Mouse (Mus musculus): ENCODE measurements at regions not wholly inside any gene's neighbourhood (a gene's known extent, or its start where the extent isn't known, plus 50 kb on each side); places are given as distances from the start of the nearest gene placed in this dataset.

DNA sequence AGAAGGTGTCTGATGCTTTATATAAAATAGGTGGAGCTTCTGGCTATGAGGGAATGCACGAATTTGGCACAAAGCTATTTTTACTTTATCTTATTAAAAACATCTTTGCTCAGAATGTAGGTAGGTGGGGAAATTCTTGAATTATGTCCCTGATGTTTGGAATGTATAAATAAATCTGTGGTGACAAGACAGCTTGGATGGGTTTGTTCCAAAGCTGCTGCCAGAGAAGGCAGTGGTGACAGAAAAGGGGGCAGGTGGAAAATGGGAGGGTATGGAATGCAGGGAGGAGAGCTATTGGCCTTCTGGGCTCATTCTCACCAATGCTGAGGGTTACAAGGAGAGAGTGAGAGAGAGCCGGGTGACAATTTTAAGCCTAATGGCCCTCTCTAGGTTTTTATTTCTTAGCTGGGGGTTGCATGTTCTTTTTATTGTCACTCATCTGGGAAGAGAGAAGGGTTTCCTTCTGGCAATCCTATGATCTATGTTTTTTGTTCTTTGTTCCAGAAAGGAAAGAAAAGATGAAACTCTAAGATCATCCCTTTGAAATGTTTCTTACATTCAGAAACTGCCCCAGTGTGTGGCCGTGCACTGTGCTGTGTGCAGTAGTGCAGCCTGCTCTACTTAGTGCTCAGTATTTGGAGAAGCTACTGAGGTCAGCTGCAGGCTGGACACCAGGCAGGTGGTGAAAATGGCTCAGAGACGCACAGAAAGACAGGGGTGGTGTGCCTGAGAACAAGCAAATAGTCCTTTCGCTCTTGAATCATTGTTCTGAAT lies 205.2 kb upstream of the Fam92a start:
- ATAC-seq, result no peak

DNA sequence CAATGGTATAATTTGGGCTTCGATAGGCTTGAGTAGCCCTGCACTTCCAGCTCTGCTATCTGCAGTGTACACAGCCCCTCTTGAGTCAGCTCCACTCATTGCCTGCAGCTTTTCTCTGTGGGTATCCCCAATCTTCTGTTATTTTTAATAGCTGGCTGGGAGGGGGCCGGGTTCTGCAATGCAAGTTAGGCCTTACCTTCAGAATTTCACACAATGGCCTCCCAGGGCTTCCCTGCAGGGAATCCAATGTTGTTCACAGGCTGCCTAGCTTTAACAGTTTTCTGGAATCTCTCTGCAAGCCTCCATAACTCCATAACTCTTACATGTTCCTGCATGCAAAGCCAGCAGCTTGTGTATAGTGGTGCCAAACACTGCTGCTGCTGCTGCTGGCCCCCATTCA lies 197.7 kb upstream of the Fam92a start:
- ATAC-seq, result no peak

DNA sequence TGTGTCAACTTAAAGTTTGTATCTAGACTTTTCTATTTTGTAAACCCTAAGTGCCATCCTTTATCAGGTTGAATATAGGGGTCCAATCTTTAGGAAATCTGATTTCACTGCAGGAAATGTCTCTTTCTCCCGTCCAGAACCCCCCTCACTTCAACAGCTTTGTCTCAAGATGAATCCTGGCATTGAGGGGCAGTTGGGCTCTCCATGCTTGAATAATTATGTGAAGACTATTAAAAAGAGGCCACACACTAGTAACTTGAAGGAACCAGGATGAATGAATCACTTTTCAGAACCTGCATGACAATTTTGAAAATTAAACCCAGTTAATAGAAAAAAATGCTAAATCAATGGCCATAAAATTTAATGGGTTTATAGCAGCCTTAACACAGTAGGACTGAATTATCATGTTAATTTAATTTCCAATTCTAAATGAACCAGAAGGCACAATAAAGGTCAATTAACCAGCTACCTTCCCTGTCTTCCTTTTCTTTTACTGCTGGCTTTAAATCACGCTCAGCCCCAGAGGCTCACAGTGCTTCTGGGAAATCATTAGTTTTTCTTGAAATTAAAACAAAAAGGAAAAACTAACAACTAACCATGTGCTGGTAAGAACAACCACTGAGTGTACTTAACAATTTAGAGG lies 185.3 kb upstream of the Fam92a start:
- ATAC-seq, result no peak

DNA sequence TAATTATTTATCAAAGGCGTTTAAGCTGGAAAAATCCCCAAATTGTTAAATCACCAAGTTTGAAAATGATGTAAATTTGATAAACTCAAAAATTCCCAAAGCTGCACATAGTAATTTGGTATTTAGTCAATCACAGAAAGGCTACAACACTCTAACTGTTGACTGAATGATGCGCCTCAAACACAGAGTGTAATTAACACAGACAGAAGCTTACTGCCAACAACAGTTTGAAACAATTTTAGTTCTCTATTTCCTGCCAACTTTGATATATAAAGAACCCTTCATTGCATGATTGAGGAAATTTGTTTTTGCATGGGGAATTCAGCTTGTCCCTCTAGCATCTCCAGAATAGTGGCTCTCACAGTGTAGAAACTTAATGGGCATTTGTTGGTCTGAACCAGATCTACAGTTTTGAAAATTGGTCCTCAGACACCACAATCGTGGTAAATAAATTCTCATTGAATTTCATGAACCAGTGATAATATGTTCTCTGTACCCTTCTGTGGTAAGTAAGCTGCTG lies 181.6 kb upstream of the Fam92a start:
- ATAC-seq, result no peak

DNA sequence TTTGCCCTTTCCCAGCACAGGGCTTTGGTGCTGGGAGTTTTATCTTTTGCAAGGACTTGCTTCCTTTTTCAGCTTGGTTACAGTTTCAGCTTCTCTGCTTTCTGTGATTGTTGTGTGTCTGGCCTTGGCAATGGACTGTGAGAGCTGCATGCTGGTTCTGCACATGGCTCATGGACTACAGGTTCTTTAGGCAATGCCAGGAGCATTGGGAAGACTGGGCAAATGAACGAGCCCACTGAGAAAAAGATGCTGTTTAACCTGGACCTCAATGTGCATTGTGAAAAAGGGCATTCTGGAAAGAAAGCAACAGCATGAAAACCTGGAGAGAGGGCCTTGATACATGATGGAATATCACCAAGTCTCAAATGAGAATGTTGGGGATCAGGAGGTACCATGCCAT lies 167.4 kb upstream of the Fam92a start:
- no peak for ATAC-seq

DNA sequence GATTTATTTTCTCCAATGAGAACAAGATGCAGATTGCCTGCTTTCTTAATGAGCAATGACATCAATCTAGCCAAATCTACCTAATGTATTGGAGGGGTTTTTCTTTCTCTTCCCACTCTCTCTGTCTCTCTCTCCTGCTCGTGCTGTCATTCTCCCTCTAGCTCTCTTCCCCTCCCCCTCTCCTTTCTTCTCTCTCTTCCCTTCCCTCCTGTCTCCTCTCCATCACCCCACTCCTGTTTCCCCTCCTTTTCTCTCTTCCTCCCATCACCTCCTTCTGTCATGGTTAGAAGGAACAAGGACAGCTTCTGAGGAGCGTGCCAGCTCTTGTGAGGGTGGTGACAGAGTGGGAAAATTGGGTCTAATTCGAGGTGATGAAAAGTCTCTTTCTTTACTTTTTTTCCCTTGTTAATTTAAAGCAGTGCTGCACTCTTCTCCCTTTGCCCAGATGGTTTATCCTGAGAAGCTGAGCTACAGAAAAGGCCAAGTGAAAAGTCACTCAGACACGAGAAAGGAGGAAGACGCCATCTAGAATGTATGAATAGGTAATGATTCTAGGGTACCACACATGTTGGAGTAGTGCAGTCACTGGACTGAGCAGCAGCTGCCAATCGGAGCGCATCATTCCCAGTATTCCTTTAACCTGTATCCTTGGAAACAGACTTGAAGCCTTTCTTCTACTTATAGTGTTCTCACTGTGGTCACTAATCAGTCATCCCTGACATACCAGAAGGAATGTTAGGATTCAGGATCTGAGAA lies 163.2 kb upstream of the Fam92a start:
- no peak for ATAC-seq

DNA sequence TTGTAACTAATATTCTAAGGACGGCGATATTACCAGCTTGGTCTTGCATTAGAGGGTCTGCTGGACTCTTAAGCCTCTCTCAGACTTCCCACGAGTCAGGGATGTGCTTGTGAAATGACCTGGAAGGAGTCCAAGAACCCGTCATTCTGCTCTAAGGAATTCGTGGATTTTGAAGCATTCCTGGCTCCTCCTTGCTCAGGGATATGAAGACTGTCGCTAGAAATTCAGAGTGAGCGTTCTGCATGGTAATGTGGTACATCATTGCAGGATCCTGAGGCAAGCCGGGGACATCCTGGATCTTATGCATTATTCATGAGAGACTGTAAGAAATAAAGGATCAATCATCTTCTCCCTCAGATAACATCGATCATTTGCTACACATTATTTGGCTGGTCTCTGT lies 162.6 kb upstream of the Fam92a start:
- no peak for ATAC-seq

DNA sequence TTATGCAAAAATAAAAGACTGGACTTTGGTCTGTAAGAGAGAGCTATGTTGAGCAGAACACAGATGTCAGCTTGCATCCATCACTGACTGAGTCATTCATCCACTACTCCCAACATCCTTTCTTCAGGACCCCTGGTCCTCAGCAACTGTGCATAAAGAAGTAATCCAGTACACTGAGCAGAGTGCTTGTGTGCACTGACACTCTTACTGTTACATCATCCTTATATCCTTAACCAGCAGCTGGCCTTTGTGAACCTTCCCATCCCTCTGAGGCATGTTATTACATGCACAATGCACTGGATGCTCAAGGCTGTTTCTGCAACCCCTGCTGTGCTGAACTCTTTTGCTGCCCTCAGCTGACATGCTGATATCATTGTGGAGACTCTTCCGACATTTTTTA lies 144.2 kb upstream of the Fam92a start:
- no peak for ATAC-seq

DNA sequence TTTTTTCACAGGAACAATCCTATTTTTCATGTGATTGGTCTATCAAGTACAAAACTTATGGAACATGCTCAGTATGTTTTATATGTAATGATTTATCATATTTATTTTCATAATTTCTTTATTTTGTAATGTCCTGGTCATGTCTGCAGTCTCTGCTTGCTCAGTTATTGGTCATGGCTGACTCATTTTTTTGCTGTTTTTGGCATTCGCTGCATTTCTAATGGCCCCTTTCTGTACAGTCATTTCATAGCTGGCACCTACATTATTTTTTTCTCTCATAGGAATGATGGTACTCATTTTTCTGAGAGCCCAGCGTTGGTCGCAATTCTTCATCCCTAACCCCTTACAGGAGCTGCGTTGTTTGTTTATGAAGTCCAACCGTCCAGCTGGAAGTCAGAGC lies 136.5 kb upstream of the Fam92a start:
- ATAC-seq, result no peak

DNA sequence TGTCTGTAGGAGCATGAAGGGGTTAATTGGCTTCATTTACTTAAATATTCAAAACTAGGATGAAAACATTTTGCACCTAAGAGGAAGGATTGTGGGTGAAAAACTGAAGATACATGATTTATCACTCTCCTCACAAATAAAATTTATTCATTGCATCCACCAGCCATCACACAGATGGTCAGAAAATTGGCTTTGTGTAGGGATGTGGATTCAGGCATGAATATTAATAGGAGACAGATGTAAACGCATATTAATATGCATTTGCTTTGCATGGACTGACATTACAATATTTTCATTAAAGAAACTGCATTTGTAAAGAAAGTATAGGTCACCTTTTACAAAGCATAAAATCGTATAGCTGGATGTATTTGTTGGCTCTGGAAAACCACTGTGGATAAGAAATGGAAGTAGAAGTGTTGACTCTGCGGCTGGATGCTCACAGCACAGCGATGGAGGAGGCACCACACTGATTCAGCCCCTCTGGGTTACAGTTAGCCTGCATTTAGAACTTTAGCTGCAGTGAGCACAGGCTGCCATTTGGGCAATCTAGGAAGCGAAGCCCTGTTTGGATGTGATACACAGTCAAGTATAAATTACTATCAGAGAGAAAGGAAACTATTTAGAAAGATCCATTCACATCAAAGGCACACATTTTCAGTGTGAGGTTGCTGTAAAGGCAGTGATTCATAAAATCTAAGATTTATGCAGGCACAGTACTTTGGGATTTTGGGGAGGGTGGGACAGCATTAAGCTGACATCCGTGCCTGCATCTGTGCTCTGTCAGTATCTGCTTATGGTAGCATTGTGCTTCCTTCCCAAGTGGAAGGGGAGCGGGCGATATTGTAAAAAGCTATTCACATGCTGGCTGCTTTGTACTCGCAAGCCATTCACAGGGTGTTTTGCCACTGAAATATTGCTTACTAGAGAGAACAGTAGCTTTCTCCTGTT lies 135.1 kb upstream of the Fam92a start:
- no peak for ATAC-seq

DNA sequence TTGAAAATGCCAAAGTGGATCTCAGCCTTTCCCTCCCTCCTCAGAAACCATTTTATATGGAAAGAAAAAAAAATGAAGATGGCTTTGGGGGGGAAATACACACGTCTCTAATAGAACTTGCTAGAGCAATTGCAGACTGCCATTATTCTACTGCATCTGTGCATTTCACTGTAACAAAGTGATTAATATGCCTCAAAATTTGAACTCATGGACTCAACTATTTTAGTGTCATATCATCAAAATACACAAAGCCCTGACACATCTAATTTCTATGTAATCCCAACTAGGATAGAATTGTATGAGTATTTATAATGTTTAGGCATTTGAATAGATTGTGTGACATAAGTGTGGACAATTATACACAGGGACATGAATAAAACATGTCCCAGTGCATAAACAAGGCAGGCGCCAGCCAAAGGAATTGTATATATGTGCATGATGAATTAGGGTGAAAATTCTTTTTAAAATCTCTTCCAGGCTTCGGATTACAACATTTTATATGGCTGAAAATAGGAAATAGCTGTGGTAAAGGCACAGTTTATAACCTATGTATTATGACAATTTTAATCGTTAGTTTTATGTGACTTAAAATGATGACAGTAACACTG lies 115.4 kb upstream of the Fam92a start:
- no peak for ATAC-seq

DNA sequence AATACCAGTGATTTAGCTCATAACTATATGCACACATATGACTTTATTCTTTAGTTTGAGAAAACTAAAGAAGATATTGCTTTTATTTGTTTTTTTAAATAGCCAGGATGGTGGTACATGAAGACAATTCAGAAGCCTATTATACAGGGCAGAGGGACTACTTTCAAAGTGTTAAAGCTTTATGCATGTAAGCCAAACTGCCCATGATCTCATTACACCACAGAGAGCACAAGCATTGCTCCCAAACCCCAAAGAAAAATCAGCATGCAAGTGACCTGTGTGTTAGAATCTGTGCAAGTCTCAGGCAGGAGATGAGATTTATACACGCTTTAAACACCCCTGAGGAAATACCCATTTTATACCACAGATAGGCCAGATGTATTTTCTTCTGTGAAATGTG lies 114.6 kb upstream of the Fam92a start:
- ATAC-seq, result no peak

DNA sequence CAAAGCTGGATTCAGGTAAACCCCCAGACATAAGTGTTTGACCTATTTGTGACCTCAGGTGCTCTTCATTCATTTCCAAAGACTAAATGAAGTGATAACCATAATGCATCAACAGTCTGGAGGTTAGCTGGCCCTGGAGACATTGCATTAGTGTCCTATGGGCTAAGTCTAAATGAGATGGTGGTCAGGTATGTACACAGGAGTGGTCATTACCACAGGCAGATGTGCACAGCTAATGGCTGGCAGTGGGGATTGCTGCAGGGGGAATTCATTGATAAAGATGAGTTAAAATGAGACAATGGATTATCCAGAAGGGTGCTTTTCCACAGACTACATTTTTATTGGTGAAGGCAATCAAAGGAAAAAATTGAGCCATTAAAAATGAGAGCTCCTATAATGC lies 114.2 kb upstream of the Fam92a start:
- ATAC-seq, result no peak

DNA sequence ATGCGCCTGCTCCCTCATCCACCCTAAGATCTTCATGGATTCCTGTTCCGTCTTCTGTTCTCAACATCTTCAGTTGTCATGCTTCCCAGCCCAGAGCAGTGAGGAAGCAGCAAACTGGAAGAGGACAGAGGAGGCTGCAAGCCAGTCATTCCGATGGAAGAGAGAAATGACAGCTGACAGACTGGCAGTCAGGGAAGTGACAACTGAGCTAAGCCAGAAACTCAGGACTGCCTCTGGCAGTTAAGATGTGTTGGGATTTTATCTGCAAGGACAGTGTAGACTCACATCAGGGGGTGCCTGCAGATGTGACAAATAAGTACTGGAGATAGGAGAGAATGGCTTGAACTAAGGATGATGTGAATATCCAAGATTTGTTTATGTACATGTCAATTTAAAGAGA lies 106.1 kb upstream of the Fam92a start:
- no peak for ATAC-seq

DNA sequence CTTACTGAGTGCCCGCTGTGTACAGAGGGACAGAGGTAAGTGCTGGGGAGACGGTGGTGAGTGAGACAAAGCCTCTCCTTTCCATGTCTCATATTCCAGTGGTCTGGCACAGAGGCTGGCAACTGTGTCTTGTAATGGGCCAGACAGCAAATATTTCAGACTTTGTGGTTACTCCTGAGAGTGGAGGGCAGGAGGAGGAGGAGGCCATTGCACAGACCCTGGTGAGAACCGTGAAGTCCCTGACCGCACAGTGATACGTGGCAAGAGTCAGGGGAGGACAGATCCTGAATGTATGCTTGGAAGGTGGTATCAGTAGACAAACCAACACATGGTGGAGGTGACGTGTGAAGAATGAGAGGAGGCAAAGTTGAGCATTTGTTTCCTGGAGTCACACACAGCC lies 101.6 kb upstream of the Fam92a start:
- ATAC-seq, result no peak

DNA sequence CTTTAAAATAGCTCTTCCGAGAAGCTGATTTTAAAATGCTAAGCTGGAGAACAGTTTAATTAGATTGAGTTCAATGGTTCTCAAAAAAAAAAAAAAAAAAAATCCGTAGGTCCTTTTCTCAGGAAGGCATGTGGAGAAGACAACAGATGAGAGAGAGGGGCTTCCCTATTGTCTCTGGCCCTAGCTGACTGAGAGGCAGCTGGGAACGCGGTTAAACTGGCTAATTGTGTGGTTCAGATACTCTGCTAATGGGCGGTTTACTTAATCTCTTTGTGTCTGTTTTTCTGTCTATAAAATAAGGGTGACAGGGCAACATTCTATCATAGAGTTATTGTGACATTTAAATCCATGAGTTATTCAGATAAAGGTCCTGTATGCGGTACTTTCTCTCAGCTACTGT lies 101.1 kb upstream of the Fam92a start:
- no peak for ATAC-seq

DNA sequence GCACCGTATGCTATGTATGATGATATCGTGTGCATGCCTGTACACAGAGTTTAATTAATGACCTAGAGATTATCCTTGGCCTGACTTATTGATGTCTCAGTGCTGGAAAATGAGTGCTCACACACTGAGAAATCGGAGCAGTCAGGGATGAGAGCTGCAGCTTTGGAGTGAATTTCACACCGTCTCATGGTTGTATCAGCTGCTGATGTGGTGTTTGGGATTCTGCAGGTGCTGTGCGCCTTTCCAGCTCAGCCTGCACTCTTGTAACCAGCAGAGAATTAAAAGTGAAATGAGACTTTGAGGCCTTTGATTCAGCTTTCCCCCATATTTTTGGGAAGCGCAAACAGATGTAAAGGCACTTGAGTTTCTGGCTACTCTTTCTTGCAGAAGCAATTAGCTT lies 100.6 kb upstream of the Fam92a start:
- ATAC-seq, result no peak

DNA sequence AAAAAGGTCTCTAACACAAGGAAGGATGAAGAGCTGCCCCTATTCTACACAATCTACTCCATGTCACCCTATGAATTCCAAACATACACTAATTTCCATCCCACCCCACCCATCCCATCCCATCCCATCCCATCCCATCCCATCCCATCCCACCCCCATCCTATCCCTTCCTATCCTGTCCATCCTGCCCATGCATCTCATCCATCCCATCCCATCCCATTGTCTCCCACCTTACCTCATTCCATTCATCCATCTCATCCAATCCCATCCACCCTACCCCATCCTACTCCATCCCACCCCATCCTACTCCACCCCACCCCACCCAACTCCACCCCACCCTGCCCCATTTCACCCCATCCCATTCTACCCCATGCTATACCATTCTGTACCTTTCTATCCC lies 91.9 kb upstream of the Fam92a start:
- no peak for ATAC-seq

DNA sequence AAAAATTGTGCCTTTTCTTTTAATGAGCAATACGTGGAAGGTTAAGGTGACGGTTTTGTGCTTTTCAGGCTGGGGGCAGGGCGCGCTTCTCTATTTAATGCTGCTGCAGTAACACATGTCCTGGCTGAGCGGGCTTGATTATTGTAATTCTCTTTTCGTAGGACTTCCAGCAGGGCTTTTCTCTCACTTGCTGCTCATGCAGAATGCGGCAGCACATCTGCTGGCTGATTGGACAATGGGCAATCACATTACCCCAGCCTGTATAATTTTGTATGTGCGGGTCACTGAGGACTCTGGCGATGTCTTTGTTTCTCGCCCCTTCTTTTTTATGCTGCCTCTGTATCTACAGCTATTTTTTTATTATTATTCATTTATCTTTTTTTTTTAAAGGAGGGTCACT lies 91.4 kb upstream of the Fam92a start:
- no peak for ATAC-seq

DNA sequence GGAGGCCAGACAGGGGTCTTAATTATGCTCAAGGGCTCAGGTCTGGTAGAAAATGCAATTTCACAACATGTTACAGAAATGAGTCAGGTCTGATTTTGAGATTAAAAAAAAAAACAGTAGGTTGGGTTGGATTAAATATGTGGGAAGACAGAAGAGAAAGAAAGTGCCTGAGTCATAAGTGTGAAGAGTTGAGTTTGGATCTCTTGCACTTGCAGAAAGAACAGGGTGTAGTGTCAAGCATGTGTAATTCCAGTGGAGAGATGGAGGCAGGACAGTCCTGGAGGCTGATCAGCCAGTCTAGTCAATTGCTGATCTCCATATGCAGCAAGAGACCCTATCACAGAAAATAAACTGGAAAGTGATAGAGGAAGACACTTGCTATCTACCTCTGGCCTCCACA lies 76.2 kb upstream of the Fam92a start:
- ATAC-seq, result no peak

DNA sequence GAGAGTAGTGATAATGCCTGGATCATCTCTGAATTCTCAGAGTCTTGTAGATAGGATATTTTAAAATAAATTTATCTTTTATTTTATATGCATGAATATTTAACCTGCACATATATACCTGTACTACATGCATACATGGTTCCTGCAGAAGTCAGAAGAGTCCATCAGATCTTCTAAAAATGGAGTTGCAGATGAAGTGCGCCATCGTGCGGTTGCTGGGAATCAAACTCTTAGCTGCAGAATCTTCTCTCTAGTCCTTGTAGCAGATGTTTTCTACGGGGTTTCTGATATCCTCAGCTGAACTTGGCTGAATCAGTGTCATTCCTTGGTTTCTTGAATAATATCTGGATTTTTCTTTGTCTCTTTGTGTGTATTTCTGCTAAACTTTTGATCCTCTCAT lies 74.8 kb upstream of the Fam92a start:
- no peak for ATAC-seq

DNA sequence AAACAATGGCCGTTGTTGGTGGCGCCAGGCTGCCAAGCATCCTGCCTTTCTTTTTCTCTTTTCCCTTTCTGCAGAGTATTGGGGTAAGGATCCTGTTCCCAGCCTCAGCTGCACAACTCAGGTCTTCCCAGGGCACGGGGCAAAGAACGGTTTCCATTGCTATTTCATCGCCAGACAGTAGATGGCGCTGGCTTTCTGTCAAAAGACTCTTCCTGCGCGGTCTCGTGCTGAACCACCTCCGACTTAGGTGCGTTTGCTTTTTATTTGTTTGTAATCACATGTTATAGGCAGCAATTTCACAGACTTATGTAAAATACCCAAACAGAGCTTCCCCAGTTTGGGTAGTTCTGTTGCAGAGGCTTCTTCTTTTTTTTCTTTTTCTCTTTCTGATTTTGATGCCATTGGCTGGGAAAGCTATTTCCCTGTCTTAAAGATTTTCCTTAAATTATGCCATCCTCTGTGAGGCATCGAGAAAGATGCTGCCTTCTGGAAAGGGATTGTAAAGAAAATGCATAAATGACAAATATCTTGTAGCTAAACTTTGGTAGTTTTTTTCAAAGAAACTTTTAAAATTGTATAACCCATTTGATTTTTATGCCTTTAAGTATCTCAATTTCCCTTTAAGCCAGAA lies 69.2 kb upstream of the Fam92a start:
- peak; percentile 63 for ATAC-seq

Measured in activated CD4-positive, CD25-positive, alpha-beta regulatory T cell, adult 4 months (primary cell).